Mouse (Mus musculus): ENCODE measurements around the gene Ccr4. TPM values are rescaled to one million over a fixed set of nuclear protein-coding genes. Genes with fewer than 3 reads are reported as not detected.

Gene Ccr4
- polyA plus RNA-seq, 1 experiment from 2014 or later: not detected

DNA sequence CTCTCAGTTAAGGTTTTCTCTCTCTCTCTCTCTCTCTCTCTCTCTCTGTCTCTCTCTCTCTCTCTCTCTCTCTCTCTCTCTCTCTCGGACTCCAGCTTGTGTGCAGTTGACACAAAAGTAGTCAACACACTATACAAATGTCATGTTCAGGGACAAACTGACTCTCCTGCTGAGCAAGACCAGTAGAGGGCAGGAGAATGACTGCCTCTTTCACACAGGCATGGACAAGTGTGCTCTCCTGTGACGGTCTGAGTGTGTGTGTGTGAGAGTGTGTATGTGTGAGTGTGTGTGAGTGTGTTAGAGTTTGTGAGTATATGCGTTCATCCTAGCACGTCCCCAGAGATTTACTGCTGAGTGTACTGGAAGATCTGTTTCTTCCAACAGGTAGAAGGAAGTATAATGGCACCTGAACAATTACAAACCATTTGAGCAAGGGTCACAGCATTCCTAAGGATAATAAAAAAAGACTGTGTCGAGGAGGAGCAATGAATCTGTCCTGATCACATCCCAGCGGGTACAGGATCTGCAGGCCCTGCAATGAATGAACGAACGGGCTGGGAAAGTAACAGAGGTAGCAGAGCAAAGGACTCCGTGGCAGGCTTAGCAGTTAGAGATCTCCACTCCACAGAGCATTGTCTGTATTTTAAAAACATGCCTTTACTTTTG is 14.2 kb upstream of the Ccr4 start:
- 83% methylated on average over 9 of the region's 9 CpGs for WGBS
- Histone ChIP-seq H3K4me3 (no peak overlapping the region), H3K9me3 (peaks cover 21% of the 10 kb centered on the region), H3K36me3 (replicated peaks) (peaks cover 70% of the 10 kb centered on the region), H3K4me1 (peaks cover 18% of the 10 kb centered on the region), H3K27me3 (ENCODE audit: poor library complexity, severe bottlenecking) (no peaks in the 10 kb centered on the region), H3K27ac (no peak overlapping the region)
- no peak for DNase-seq (ENCODE audit: extremely low spot score, low spot score)

DNA sequence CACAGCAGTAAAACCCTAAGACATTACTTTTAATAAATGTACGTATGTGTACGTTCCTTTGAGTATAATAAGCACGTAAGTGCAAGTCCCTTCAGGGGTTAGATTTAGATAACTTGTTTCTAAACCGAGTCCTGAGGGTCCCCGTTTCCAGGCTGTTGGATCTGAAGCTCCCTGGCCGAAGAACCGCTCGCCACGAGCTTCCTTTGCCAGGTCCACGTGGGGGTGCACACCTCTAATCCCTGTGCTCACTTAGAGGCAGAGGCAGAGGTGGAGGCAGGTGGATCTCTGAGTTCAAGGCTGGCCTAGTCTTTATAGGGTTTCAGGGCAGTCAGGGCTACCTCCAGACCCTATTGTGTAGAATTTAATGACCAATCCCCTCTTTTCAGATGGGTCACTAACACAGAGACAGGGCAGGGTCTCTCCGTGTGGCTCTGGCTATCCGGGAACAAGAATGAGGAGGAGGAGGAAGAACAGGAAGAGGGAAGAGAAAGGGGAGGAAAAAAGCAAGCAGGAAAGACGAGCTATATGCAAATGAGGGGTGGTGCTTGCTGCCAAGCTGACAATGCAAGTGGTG is 13.3 kb upstream of the Ccr4 start:
- H3K4me3 ChIP-seq: no peak overlapping the region
- no peak overlapping the region for H3K27ac ChIP-seq
- no peak for DNase-seq (ENCODE audit: extremely low spot score, low spot score)
- 83% methylated on average over 13 of the region's 13 CpGs for WGBS
- H3K27me3 ChIP-seq (ENCODE audit: poor library complexity, severe bottlenecking): no peaks in the 10 kb centered on the region
- peaks cover 70% of the 10 kb centered on the region for H3K36me3 ChIP-seq (replicated peaks)
- peaks cover 13% of the 10 kb centered on the region; the same call in 1 of the 2 replicates for H3K4me1 ChIP-seq
- H3K9me3 ChIP-seq: peaks cover 30% of the 10 kb centered on the region

DNA sequence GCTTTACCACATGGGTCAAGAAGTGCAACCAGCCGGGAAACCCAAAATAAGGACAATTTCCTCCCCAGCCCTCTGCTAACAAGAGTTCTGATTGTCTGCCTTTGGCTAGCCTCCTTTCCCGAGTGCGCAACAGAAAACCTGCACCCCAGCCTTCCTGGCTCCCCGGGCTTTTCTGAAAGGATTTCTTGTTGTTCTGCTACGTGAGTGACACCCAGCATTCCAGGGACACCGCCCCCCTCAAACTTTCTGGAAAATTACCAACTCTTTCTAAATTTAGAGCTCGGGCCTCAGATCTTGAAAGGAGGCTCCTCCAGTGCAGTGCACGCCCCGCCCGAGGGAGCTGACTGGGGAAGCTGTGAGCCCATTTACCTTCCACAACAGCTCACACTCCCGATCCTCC is 10.6 kb upstream of the Ccr4 start, which contains the start of gene C130032M10Rik:
Gene C130032M10Rik, plus strand, starts transcription at position 334 of the 400 bp plus-strand sequence.
- Histone ChIP-seq H3K4me1 (peaks cover 13% of the 10 kb centered on the region; the same call in 1 of the 2 replicates), H3K36me3 (replicated peaks) (peaks cover 85% of the 10 kb centered on the region)

GRCm38 (mm10) chr9:114512831-114513230 is 8.1 kb upstream of the Ccr4 start:
- H3K4me1 ChIP-seq: no peaks in the 10 kb centered on the region
- 96% methylated on average over 21 of the region's 21 CpGs for WGBS
- peaks cover 72% of the 10 kb centered on the region for H3K9me3 ChIP-seq
- no peak overlapping the region for H3K4me3 ChIP-seq
- DNase-seq (ENCODE audit: extremely low spot score, low spot score): no peak
- peaks cover 100% of the 10 kb centered on the region for H3K36me3 ChIP-seq (replicated peaks)
- H3K27ac ChIP-seq: no peak overlapping the region
- no peaks in the 10 kb centered on the region for H3K27me3 ChIP-seq (ENCODE audit: poor library complexity, severe bottlenecking)

More for the DNA sequence above, 10.6 kb upstream of the Ccr4 start, which contains the start of gene C130032M10Rik:
- Histone ChIP-seq H3K4me3 (no peak within 1 kb of the TSS), H3K27me3 (ENCODE audit: poor library complexity, severe bottlenecking) (no peaks in the 10 kb centered on the region), H3K27ac (no peak within 1 kb of the TSS), H3K9me3 (peaks cover 56% of the 10 kb centered on the region)
- DNase-seq (ENCODE audit: extremely low spot score, low spot score): no peak
- 94% methylated on average over 11 of the region's 11 CpGs for WGBS

- peaks cover 60% of the 10 kb centered on the region for H3K9me3 ChIP-seq
- H3K36me3 ChIP-seq (replicated peaks): peaks cover 90% of the 10 kb centered on the region
- 94% methylated on average over 9 of the region's 9 CpGs for WGBS
- H3K4me3 ChIP-seq: no peak overlapping the region
- H3K27me3 ChIP-seq (ENCODE audit: poor library complexity, severe bottlenecking): no peaks in the 10 kb centered on the region
- no peak overlapping the region for H3K27ac ChIP-seq
- no peaks in the 10 kb centered on the region for H3K4me1 ChIP-seq
- DNase-seq (ENCODE audit: extremely low spot score, low spot score): no peak
Measured at GRCm38 (mm10) chr9:114509785-114510184, 5.1 kb upstream of the Ccr4 start.

GRCm38 (mm10) chr9:114507421-114507820 is 2.7 kb upstream of the Ccr4 start:
- peaks cover 66% of the 10 kb centered on the region for H3K36me3 ChIP-seq (replicated peaks)
- peaks cover 36% of the 10 kb centered on the region for H3K9me3 ChIP-seq
- 95% methylated on average over 9 of the region's 9 CpGs for WGBS
- no peaks in the 10 kb centered on the region for H3K27me3 ChIP-seq (ENCODE audit: poor library complexity, severe bottlenecking)
- no peaks in the 10 kb centered on the region for H3K4me1 ChIP-seq
- H3K27ac ChIP-seq: no peak overlapping the region
- no peak for DNase-seq (ENCODE audit: extremely low spot score, low spot score)
- H3K4me3 ChIP-seq: no peak overlapping the region

- Histone ChIP-seq H3K4me1 (no peaks in the 10 kb centered on the region), H3K9me3 (peaks cover 27% of the 10 kb centered on the region), H3K36me3 (replicated peaks) (peaks cover 58% of the 10 kb centered on the region), H3K4me3 (no peak overlapping the region), H3K27ac (no peak overlapping the region), H3K27me3 (ENCODE audit: poor library complexity, severe bottlenecking) (no peaks in the 10 kb centered on the region)
- no peak for DNase-seq (ENCODE audit: extremely low spot score, low spot score)
- WGBS: 87% methylated on average over 4 of the region's 4 CpGs
Measured at GRCm38 (mm10) chr9:114506564-114506963, 1.8 kb upstream of the Ccr4 start.

DNA sequence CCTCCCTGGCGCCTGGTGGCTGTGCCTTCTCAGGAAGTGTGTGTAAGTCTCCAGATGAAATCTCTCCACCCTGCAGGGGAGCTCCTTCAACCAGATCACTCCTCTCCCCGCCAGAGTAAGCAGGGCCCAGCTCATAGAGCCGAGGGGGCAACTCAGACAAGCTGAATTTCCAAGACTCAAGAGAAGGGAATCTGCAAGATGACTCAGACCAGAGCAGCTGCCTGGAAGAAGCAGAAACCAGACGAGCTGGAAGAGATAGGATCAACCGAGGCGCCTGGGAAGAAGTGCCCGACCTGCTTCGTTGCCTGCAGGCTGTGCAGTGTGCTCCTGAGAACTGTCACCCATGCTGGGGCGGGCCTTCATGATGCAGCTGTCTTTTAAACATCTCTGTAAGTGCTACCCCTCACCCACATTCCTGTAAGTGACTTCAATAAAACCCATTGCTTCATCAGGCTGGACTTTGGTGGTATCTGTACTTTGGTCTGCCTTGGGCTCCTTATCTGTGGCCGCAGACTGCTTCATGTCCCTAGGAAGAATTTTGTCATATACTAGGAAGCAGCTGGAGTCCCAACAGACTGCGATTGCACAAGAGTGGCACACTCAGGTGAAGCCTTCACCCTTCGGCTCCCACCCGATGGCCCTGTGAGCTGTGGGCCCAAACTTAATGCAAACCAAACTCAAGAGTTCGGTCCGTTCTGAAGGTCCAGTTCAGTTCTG is 1.8 kb downstream of the Ccr4 start:
- Histone ChIP-seq H3K36me3 (replicated peaks) (peaks cover 21% of the 10 kb centered on the region), H3K9me3 (no peaks in the 10 kb centered on the region), H3K4me3 (no peak overlapping the region), H3K27ac (no peak overlapping the region), H3K4me1 (peaks cover 10% of the 10 kb centered on the region; the same call in 1 of the 2 replicates), H3K27me3 (ENCODE audit: poor library complexity, severe bottlenecking) (no peaks in the 10 kb centered on the region)
- 71% methylated on average over 15 of the region's 15 CpGs for WGBS
- DNase-seq (ENCODE audit: extremely low spot score, low spot score): no peak

- H3K36me3 ChIP-seq (replicated peaks): peaks cover 11% of the 10 kb centered on the region
- no peak overlapping the region for H3K27ac ChIP-seq
- H3K27me3 ChIP-seq (ENCODE audit: poor library complexity, severe bottlenecking): no peaks in the 10 kb centered on the region
- H3K9me3 ChIP-seq: no peaks in the 10 kb centered on the region
- no peak overlapping the region for H3K4me3 ChIP-seq
- peaks cover 10% of the 10 kb centered on the region; the same call in 1 of the 2 replicates for H3K4me1 ChIP-seq
- 97% methylated on average over 11 of the region's 11 CpGs for WGBS
- DNase-seq (ENCODE audit: extremely low spot score, low spot score): no peak
Measured at GRCm38 (mm10) chr9:114501913-114502312, 2.8 kb downstream of the Ccr4 start.

DNA sequence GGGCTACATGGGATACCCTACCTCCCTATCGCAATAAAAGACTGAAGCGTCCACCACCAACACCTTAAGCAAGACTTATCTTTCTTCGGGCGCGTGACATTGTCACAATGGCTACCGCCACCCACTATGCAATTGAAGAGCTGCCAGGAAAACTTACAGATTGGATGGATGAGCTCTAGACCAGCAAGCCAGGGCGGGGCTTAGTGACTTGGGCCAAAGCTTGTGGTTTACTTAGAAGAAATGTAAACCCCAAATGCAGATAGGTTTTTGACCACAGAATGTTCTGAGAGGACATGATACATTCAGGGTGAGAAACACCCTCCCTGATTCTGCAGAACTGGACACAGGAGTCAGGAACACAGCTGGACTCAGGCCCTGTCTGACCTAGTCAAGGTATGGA is 3.6 kb downstream of the Ccr4 start:
- no peaks in the 10 kb centered on the region for H3K9me3 ChIP-seq
- peaks cover 3% of the 10 kb centered on the region for H3K36me3 ChIP-seq (replicated peaks)
- peaks cover 10% of the 10 kb centered on the region; the same call in 1 of the 2 replicates for H3K4me1 ChIP-seq
- DNase-seq (ENCODE audit: extremely low spot score, low spot score): no peak
- no peaks in the 10 kb centered on the region for H3K27me3 ChIP-seq (ENCODE audit: poor library complexity, severe bottlenecking)
- H3K4me3 ChIP-seq: no peak overlapping the region
- 0 out of 2 replicates have a peak overlapping the region, but pooled peaks have one; percentile 26 for H3K27ac ChIP-seq
- 94% methylated on average over 7 of the region's 7 CpGs for WGBS

DNA sequence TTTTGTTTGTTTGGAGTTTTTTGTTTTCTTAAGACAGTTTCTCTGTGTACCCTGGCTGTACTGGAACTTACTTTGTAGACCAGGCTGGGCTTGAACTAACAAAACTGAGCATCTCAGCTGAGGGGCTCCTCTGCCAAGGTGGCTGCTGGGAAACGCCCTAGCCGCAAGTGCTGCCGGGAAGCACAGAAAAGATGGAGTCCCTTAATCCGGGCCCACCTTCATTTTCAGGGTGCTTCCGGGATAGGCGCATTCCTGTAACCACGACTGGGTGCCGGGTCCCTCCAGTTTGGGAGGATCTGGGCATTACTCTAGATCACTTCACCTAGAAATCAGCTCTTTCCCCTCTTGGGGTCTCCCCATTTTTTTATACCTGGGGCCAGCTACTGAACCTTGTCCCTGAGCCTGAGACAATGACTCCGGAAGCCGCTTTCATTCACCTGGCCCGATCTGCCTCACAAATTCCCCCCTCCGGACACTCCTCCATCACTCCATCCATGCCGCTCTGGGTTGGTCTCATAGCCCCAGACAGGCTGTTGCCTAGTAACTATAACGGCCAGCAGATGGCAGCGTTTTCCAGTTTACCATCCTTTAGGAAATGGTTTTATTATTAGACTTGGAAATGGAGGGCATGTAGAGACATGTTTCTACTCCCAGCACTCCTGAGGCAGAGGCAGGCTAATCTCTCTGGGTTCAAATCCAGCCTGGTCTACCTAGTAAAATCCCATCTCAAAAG is 4.8 kb downstream of the Ccr4 start:
- H3K4me1 ChIP-seq: peaks cover 10% of the 10 kb centered on the region; the same call in 1 of the 2 replicates
- no peaks in the 10 kb centered on the region for H3K9me3 ChIP-seq
- DNase-seq (ENCODE audit: extremely low spot score, low spot score): peak; percentile 71
- no peaks in the 10 kb centered on the region for H3K27me3 ChIP-seq (ENCODE audit: poor library complexity, severe bottlenecking)
- no peak overlapping the region for H3K4me3 ChIP-seq
- WGBS: 18% methylated on average over 15 of the region's 15 CpGs
- H3K27ac ChIP-seq: no peak overlapping the region
- H3K36me3 ChIP-seq (replicated peaks): no peaks in the 10 kb centered on the region

GRCm38 (mm10) chr9:114498218-114498617 is 6.5 kb downstream of the Ccr4 start:
- no peak overlapping the region for H3K4me3 ChIP-seq
- peak; percentile 89 for DNase-seq (ENCODE audit: extremely low spot score, low spot score)
- peaks cover 10% of the 10 kb centered on the region; the same call in 1 of the 2 replicates for H3K4me1 ChIP-seq
- H3K27me3 ChIP-seq (ENCODE audit: poor library complexity, severe bottlenecking): no peaks in the 10 kb centered on the region
- WGBS: 13% methylated on average over 11 of the region's 11 CpGs
- H3K9me3 ChIP-seq: no peaks in the 10 kb centered on the region
- no peaks in the 10 kb centered on the region for H3K36me3 ChIP-seq (replicated peaks)
- H3K27ac ChIP-seq: no peak overlapping the region

Measured in forebrain, embryonic 10.5 days (tissue).